Mouse (Mus musculus) ES-E14 (cell line): ENCODE results near the gene Ppp1r11.

Experiments
- CHD2 ChIP-seq: IDR thresholded peaks from 2 replicates; pipeline ENCODE4 v1.6.1; 2014; ENCODE audit warnings: mild to moderate bottlenecking, low read depth, low read length, inconsistent platforms
- HCFC1 ChIP-seq: IDR thresholded peaks from 2 replicates; pipeline ENCODE4 v1.6.1; 2012; ENCODE audit warnings: low read length, inconsistent platforms, borderline replicate concordance; ENCODE audit not compliant: insufficient read depth
- ZNF384 ChIP-seq: IDR thresholded peaks from 2 replicates; pipeline ENCODE4 v1.6.1; 2012; ENCODE audit warnings: low read depth, low read length, inconsistent platforms

DNA sequence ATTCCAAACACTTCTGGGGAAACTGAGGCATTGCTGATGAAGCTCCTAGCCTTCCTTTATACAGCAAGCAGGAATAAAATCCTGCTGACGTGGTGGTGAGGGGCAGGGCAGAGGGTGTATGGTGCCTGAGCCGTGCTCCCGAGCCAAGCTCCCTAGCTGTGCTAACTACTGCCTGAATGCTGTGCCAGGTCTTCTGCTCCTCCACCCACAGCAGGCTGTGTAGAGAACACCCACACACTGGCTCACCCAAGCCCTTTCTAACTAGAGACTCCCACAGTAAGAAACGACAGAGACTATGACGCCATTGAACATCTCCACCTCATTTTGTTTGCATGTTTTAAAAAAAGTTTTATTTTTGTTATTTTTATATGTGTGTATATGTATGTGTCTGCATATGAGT, 51.5 kb downstream of the Ppp1r11 start:
- TF ChIP-seq CHD2 (no peak), HCFC1 (no peak), ZNF384 (no peak)
